Mouse (Mus musculus) ES-E14 (cell line): ENCODE measurements around the gene Rabep1. TPM values are rescaled to one million over a fixed set of nuclear protein-coding genes. Genes with fewer than 3 reads are reported as not detected.

ENCODE experiments used
- DNase-seq: peaks from one replicate; pipeline ENCODE4 v3.0.0-alpha.2; 2013; ENCODE audit warnings: low read depth, low spot score
- H3K27ac ChIP-seq: 2 replicates; pipeline ENCODE4 v1.5.1; 2012; ENCODE audit warnings: low read depth, mild to moderate bottlenecking, low read length, moderate library complexity, mixed read lengths; ENCODE audit not compliant: poor library complexity, insufficient read depth, severe bottlenecking
- H3K36me3 ChIP-seq: 2 replicates; pipeline ENCODE4 v1.6.1; 2012; ENCODE audit warnings: mild to moderate bottlenecking, low read length, moderate library complexity, mixed read lengths; ENCODE audit not compliant: control insufficient read depth, poor library complexity, insufficient read depth, severe bottlenecking
- H3K4me1 ChIP-seq, 2 experiments: fragments of 150-350 bp in 1 of 2; sonication (generic) in 1 of 2; 2 replicates each; pipeline ENCODE4 v1.6.1; 2012; ENCODE audit warnings: low read length in 2 of 2, mild to moderate bottlenecking in 1 of 2, mixed read lengths in 1 of 2; ENCODE audit not compliant: control insufficient read depth in 2 of 2, insufficient read depth in 2 of 2, poor library complexity in 1 of 2
- H3K4me3 ChIP-seq, 2 experiments: fragments of 150-350 bp in 1 of 2; sonication (generic) in 1 of 2; 2 replicates each; pipeline ENCODE4 v1.5.1; 2012; ENCODE audit warnings: low read length in 2 of 2, low read depth in 1 of 2, mild to moderate bottlenecking in 1 of 2, mixed read lengths in 1 of 2; ENCODE audit not compliant: insufficient read depth in 1 of 2, poor library complexity in 1 of 2, severe bottlenecking in 1 of 2
- H3K9ac ChIP-seq: 2 replicates; pipeline ENCODE4 v1.6.1; 2012; ENCODE audit warnings: low read depth, mild to moderate bottlenecking, low read length, mixed read lengths; ENCODE audit not compliant: poor library complexity, insufficient read depth, severe bottlenecking
- H3K9me3 ChIP-seq: fragments of 150-350 bp; sonication (generic); 2 replicates; pipeline ENCODE4 v1.6.1; 2012; ENCODE audit warnings: low read depth, mild to moderate bottlenecking, low read length; ENCODE audit not compliant: control insufficient read depth, insufficient read depth
- CHD2 ChIP-seq: IDR thresholded peaks from 2 replicates; pipeline ENCODE4 v1.6.1; 2014; ENCODE audit warnings: mild to moderate bottlenecking, low read depth, low read length, inconsistent platforms
- HCFC1 ChIP-seq: IDR thresholded peaks from 2 replicates; pipeline ENCODE4 v1.6.1; 2012; ENCODE audit warnings: low read length, inconsistent platforms, borderline replicate concordance; ENCODE audit not compliant: insufficient read depth
- MAFK ChIP-seq: IDR thresholded peaks from 2 replicates; pipeline ENCODE4 v1.6.1; 2014; ENCODE audit warnings: mild to moderate bottlenecking, low read depth, low read length, inconsistent platforms; ENCODE audit not compliant: insufficient read depth
- ZC3H11A ChIP-seq: IDR thresholded peaks from 2 replicates; pipeline ENCODE4 v1.6.1; 2012; ENCODE audit warnings: low read depth, mild to moderate bottlenecking, inconsistent platforms, low read length, borderline replicate concordance
- ZNF384 ChIP-seq: IDR thresholded peaks from 2 replicates; pipeline ENCODE4 v1.6.1; 2012; ENCODE audit warnings: low read depth, low read length, inconsistent platforms
- in situ Hi-C, 2 experiments: fragments of 600-800 bp; cut with MboI; formaldehyde crosslinking; loops; one replicate each; pipeline ENCODE4 v1.15.1; 2025; ENCODE audit warnings: low sequenced_read_pairs in 2 of 2, inconsistent platforms in 1 of 2; ENCODE audit not compliant: unreplicated experiment in 2 of 2
- total RNA-seq: library from RNA; depleted of rRNA; stranded (reverse); fragments of 300-350 nt; gene quantifications from 2 replicates; pipeline ENCODE4 v1.2.3, GENCODE M21; 2012

Rabep1 gene
- total RNA-seq, 1 experiment, result 38.8 TPM

- Histone ChIP-seq H3K4me1 (no peaks in the 10 kb centered on the region), H3K27ac (no peak overlapping the region), H3K4me3 (no peak overlapping the region), H3K9me3 (no peaks in the 10 kb centered on the region), H3K36me3 (no peaks in the 10 kb centered on the region), H3K9ac (no peak overlapping the region)
- in situ Hi-C loops, result no loop called here
- TF ChIP-seq ZC3H11A, result no peak
- no peak for TF ChIP-seq MAFK
- TF ChIP-seq HCFC1, result no peak
- no peak for TF ChIP-seq ZNF384
- no peak for TF ChIP-seq CHD2
- no peak for DNase-seq
Measured at GRCm38 (mm10) chr11:70837031-70837430, 7.5 kb upstream of the Rabep1 start.

DNA sequence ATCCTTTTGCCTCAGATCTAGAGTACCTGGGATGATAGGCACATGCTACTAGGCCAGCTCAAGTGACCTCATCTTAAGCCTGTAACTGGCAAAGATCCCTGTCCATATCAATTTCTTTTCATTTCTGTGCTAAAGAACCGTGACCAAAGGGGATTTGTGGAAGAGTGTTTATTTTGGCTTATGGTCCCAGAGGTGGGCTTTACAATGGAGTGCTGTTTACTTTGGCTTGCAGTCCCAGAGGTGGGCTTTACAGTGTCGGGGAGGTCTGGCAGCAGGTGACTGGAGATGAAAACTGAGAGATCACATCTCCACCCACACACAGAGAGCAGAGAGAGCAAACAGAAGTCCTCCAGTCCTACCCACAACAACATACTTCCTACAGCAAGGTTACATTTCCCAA is 6.0 kb upstream of the Rabep1 start:
- DNase-seq, result no peak
- no peak for TF ChIP-seq HCFC1
- TF ChIP-seq ZC3H11A, result no peak
- TF ChIP-seq CHD2, result no peak
- no peak for TF ChIP-seq ZNF384
- TF ChIP-seq MAFK, result no peak
- H3K9ac ChIP-seq, result no peak overlapping the region
- H3K27ac ChIP-seq, result no peak overlapping the region
- H3K36me3 ChIP-seq, result no peaks in the 10 kb centered on the region
- H3K9me3 ChIP-seq, result no peaks in the 10 kb centered on the region
- H3K4me3 ChIP-seq, result no peak overlapping the region
- H3K4me1 ChIP-seq, result no peaks in the 10 kb centered on the region
- in situ Hi-C loops, result no loop called here

DNA sequence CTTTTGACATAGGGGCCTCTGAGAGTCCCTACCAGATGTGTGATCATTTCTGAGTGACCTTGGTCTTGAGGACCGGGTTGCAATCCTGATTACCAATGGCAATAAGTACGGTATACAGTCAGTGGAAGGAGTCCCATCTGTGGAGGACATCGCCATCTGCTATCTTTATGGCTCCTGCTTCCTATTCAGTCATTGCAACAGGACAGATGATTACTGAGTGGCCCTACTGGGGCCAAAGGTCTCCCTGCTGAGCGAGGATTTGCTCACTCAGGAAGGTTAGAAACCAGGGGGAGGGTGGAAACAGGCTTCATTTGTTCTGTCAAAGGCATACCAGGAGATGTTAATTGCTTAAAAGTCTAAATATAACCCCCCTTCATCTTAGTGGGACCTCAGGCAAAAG is 1.6 kb upstream of the Rabep1 start:
- H3K4me3 ChIP-seq, result no peak overlapping the region
- in situ Hi-C loops, result no loop called here
- no peaks in the 10 kb centered on the region for H3K36me3 ChIP-seq
- no peak for TF ChIP-seq CHD2
- no peak overlapping the region for H3K9ac ChIP-seq
- no peak for DNase-seq
- H3K9me3 ChIP-seq, result no peaks in the 10 kb centered on the region
- H3K4me1 ChIP-seq, result peaks cover 0 to 5% of the 10 kb centered on the region in 2 experiments; a peak in 1 of 4 replicates
- H3K27ac ChIP-seq, result no peak overlapping the region

DNA sequence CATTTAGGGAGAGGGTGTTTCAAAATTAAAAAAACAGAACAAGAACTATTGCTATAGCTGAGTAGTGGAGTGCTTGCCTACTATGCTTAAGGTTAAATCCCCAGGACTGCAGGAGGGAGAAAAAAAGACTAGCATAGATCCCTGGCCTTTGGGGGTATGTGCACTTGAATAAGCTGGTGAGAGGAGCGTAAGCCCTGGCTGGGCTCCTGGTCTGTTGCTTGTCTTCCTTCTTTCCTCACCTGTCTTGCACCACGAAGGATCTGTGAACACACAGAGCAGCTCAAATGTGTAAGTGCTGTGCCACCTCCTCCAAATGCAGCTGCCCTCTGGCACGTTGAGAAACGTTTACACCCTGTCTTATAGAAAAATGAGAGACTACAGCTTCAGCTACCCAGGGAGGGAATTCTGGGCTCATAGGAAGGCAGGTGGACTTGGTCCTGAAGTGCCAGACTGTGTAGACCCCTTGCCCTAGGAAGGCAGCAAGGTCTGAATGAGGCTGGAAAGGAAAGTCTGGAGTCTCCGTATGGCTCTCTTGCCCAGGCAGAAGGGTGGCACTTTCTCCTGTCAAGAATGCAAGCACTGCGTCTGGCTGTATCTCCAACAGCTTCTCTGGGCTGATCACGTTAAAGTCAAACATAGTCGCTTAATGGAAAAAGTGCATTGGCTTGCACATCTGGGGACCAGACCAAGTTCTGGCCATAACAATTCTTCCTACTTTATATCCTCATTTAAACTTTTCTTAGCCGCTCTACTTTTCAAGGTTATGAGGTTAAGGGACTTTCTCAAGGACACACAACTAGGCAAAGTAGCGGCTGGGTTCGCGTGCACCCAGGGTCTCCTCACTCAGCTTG is 652 bp upstream of the Rabep1 start:
- no peak for DNase-seq
- H3K27ac ChIP-seq, result no peak overlapping the region

More for the DNA sequence above, 652 bp upstream of the Rabep1 start:
- H3K9ac ChIP-seq, result peak overlapping the region; percentile 46; the same call in 1 of the 2 replicates
- TF ChIP-seq CHD2 (no peak), ZC3H11A (no peak), MAFK (no peak), ZNF384 (no peak), HCFC1 (no peak)
- in situ Hi-C loops, result no loop called here
- H3K36me3 ChIP-seq, result no peaks in the 10 kb centered on the region
- peak overlapping the region in 1 of 2 experiments; percentile 65; a peak in 2 of 4 replicates for H3K4me3 ChIP-seq
- H3K4me1 ChIP-seq, result peaks cover 0 to 5% of the 10 kb centered on the region in 2 experiments; a peak in 1 of 4 replicates
- no peaks in the 10 kb centered on the region for H3K9me3 ChIP-seq
